Mouse (Mus musculus) heart, adult 2 months (tissue): ENCODE data around the gene Galnt4. TPM values are rescaled to one million over a fixed set of nuclear protein-coding genes. Genes with fewer than 3 reads are reported as not detected.
A peak's percentile ranks its signal among the peaks of the same experiment; 100 is the strongest.

Experiments
- DNase-seq, 2 experiments: peaks; one replicate each; pipeline ENCODE4 v3.0.0; 2021
- H3K27ac ChIP-seq: fragments of 200-600 bp; 2 replicates; pipeline ENCODE4 v1.8.1; 2022
- H3K27me3 ChIP-seq: fragments of 200-500 bp; 2 replicates; pipeline ENCODE4 v1.6.1; 2012; ENCODE audit warnings: mild to moderate bottlenecking, low read length, inconsistent platforms, mixed read lengths; ENCODE audit not compliant: control insufficient read depth, insufficient read depth
- H3K36me3 ChIP-seq: fragments of 200-500 bp; 2 replicates; pipeline ENCODE4 v1.6.1; 2012; ENCODE audit warnings: low read length, inconsistent platforms; ENCODE audit not compliant: control insufficient read depth, insufficient read depth
- H3K4me1 ChIP-seq: fragments of 200-500 bp; 2 replicates; pipeline ENCODE4 v1.6.1; 2011; ENCODE audit warnings: low read length; ENCODE audit not compliant: control insufficient read depth, insufficient read depth
- H3K4me3 ChIP-seq: fragments of 200-600 bp; 2 replicates; pipeline ENCODE4 v1.8.1; 2022
- H3K79me2 ChIP-seq: fragments of 200-500 bp; replicated peaks from 2 replicates; pipeline ENCODE4 v1.6.1; 2012; ENCODE audit warnings: mild to moderate bottlenecking, inconsistent platforms, low read length, moderate library complexity, mixed read lengths; ENCODE audit not compliant: control insufficient read depth, insufficient read depth
- H3K9ac ChIP-seq: fragments of 200-500 bp; 2 replicates; pipeline ENCODE4 v1.6.1; 2012; ENCODE audit warnings: low read depth, mild to moderate bottlenecking, control low read depth, inconsistent platforms, low read length, mixed read lengths
- CTCF ChIP-seq: fragments of 200-600 bp; IDR thresholded peaks from 2 replicates; pipeline ENCODE4 v1.8.1; 2022; ENCODE audit warnings: antibody characterized with exemption, mild to moderate bottlenecking, moderate library complexity
- EP300 ChIP-seq: fragments of 200-500 bp; IDR thresholded peaks from 2 replicates; pipeline ENCODE4 v1.6.1; 2011; ENCODE audit warnings: low read depth, low read length, control low read depth; ENCODE audit not compliant: insufficient read depth
- POLR2A ChIP-seq: fragments of 200-500 bp; IDR thresholded peaks from 2 replicates; pipeline ENCODE4 v1.6.1; 2011; ENCODE audit warnings: mild to moderate bottlenecking, low read depth, low read length, control low read depth; ENCODE audit not compliant: insufficient read depth
- WGBS: fragments of 180-500 bp; shearing (Covaris S2); methylation state at CpG from one replicate; pipeline ENCODE4 v1.1.7; 2018; 5-methylcytosine and 5-hydroxymethylcytosine counted together
- intact Hi-C: fragments of 180-260 bp; cut with DNase I; formaldehyde crosslinking; loops from one replicate; pipeline ENCODE4 v1.15.1; 2025
- polyA plus RNA-seq: library from polyadenylated mRNA; depleted of rRNA; stranded (reverse); fragments of >200 nt; gene quantifications from 2 replicates; pipeline ENCODE4 v1.2.3, GENCODE M21; 2012
- total RNA-seq, 2 experiments: library from RNA; stranded (reverse); gene quantifications; 2 replicates each; pipeline ENCODE4 v1.2.3; 2021

Galnt4 gene
- total and polyA plus RNA-seq, 3 experiments: 0.88 to 2.6 (median 2.3) TPM

DNA sequence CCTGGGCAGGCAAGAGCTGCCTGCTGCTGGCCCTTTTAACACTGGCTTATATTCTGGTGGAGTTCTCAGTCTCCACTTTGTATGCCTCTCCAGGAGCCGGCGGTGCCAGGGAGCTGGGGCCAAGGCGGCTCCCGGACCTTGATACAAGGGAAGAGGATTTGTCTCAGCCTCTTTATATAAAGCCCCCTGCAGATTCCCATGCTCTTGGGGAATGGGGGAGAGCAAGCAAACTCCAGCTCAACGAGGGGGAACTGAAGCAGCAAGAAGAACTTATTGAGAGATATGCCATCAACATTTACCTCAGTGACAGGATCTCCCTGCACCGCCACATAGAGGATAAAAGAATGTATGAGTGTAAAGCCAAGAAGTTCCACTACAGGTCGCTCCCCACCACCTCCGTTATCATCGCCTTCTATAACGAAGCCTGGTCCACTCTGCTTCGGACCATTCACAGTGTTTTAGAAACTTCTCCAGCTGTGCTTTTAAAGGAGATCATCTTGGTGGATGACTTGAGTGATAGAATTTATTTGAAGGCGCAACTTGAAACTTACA, 548 bp downstream of the Galnt4 start:
- H3K9ac ChIP-seq: peak overlapping the region; percentile 77
- intact Hi-C loops: loop anchor here (5.0 kb wide), 4 partner anchors 44 to 509 kb away; partner anchors contain the start of gene Atp2b1
- 36% methylated on average over 12 of the region's 12 CpGs for WGBS
- peak overlapping the region; percentile 98 for H3K4me3 ChIP-seq
- DNase-seq: no peak
- peaks cover 2% of the 10 kb centered on the region; the same call in 1 of the 2 replicates for H3K36me3 ChIP-seq
- H3K79me2 ChIP-seq: no peaks in the 10 kb centered on the region; the same call in 1 of the 2 replicates
- H3K27ac ChIP-seq: peak overlapping the region; percentile 89
- peaks cover 6% of the 10 kb centered on the region for H3K4me1 ChIP-seq
- no peaks in the 10 kb centered on the region for H3K27me3 ChIP-seq
- no peak for TF ChIP-seq CTCF
- TF ChIP-seq POLR2A: no peak
- TF ChIP-seq EP300: no peak

DNA sequence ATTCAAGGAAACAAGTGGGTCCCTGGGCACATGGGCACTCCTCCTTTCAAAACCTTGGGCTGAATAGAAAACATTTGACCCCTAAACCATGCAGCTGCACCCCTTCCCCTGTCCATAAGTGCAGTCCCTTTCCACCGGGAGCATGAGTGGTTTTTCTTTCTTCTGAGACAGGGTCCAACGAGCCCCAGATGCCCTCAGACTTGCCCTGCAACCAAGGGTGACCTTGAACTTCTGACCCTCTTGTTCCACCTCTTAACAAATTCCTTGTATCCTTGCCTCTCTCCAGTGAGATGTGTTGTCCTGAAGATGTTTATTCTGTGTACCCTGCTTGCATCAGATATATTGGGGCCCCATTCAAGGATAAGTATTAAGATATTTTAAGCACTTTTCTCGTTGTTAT, 5.6 kb downstream of the Galnt4 start:
- Histone ChIP-seq H3K9ac (no peak overlapping the region), H3K79me2 (peaks cover 2% of the 10 kb centered on the region), H3K4me3 (no peak overlapping the region), H3K27me3 (no peaks in the 10 kb centered on the region), H3K4me1 (peaks cover 7% of the 10 kb centered on the region), H3K27ac (no peak overlapping the region), H3K36me3 (no peaks in the 10 kb centered on the region)
- intact Hi-C loops: no loop called here
- DNase-seq: no peak
- TF ChIP-seq CTCF (no peak), POLR2A (no peak), EP300 (no peak)
- 41% methylated on average over 3 of the region's 3 CpGs for WGBS

DNA sequence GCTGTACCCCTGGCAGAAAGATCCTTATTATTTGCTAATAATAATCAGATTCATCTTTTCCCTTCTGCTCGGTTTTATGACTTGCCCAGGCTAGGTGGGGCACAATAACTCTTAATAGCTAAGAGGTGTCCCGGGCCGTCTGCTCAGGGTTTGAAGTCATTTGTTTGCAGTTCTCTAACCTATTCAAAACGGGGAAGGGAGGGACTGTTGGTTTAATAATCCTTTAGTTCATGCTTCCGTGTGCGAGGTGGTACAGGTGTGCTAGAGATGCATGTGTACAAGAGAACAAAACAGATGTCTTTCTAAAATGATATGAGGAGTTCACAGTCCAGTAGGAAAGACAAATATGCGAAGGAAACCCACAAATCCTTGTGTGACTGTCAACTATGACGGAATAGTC, 6.3 kb downstream of the Galnt4 start:
- Histone ChIP-seq H3K36me3 (no peaks in the 10 kb centered on the region), H3K9ac (no peak overlapping the region), H3K4me1 (0 out of 2 replicates have a peak, but pooled peaks cover 2% of the 10 kb centered on the region), H3K27ac (no peak overlapping the region), H3K79me2 (peaks cover 2% of the 10 kb centered on the region), H3K27me3 (no peaks in the 10 kb centered on the region), H3K4me3 (no peak overlapping the region)
- no peak for TF ChIP-seq CTCF
- TF ChIP-seq POLR2A: no peak
- TF ChIP-seq EP300: no peak
- no peak for DNase-seq
- WGBS: 91% methylated on average over 8 of the region's 8 CpGs
- intact Hi-C loops: no loop called here

DNA sequence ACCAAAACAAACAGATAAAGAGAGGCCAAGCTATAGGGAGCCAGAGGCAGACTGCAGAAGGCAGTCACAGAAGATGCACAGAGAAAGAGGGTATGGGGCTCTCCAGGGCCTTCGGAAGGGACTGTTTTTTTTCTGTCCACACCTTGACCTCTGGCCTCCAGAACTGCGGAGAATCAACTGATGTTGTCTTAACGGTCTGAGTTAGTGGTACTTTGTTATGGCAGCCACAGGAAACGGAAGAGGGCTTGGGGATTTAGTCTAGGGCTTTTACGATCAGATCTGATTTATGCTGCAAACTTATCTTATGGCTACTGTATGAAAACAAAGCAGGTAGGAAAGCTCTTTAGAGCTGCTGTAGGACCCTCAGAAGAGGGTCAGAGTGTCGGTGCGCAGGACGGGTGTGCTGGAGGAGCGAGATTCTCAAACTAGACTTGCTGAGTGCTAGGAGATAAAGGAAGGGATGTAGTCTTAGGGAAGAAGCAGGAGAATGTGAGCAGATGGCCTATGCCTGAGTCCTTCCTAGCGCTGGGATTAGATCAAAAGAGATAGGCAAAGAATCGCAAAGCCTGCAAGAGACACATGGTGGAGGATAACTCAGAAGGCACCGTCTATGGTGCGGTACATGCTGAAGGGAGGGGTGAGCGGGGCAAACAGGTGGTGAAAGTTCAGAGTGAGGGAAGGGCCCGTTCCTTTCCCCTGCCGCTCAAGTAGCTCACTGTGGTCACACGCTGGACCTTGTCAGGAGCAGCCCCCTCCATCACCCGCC, 7.7 kb downstream of the Galnt4 start:
- Histone ChIP-seq H3K4me1 (0 out of 2 replicates have a peak, but pooled peaks cover 2% of the 10 kb centered on the region), H3K79me2 (peaks cover 2% of the 10 kb centered on the region; the same call in 1 of the 2 replicates), H3K27ac (no peak overlapping the region), H3K36me3 (no peaks in the 10 kb centered on the region), H3K27me3 (no peaks in the 10 kb centered on the region), H3K9ac (no peak overlapping the region), H3K4me3 (no peak overlapping the region)
- 57% methylated on average over 18 of the region's 18 CpGs for WGBS
- TF ChIP-seq POLR2A: no peak
- TF ChIP-seq EP300: no peak
- TF ChIP-seq CTCF: no peak
- no peak for DNase-seq
- intact Hi-C loops: no loop called here

DNA sequence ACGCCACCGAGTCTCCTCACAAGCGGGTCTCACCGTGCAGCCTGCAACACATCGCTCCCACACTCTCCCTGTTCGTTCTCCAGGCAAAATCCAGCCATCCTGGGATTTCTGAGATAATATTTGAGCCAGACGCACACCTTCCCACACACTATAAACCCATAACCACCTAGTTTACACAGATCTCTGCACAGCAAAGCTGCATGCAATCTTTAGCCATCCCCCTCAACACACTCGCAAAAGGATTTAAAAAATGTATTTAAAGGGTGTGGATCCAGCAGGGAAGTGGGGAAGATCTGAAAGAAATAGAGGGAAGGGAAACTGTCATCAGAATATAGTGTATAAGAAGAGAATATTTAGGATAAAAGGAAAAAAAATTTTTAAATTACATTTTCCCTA, 8.3 kb downstream of the Galnt4 start:
- Histone ChIP-seq H3K27me3 (no peaks in the 10 kb centered on the region), H3K4me1 (0 out of 2 replicates have a peak, but pooled peaks cover 2% of the 10 kb centered on the region), H3K4me3 (no peak overlapping the region), H3K27ac (no peak overlapping the region), H3K79me2 (peaks cover 2% of the 10 kb centered on the region; the same call in 1 of the 2 replicates), H3K9ac (no peak overlapping the region), H3K36me3 (no peaks in the 10 kb centered on the region)
- WGBS: 71% methylated on average over 8 of the region's 8 CpGs
- TF ChIP-seq POLR2A (no peak), EP300 (no peak), CTCF (no peak)
- intact Hi-C loops: no loop called here
- DNase-seq: no peak
